Mouse (Mus musculus) thymus, adult 2 months (tissue): Measurements from ENCODE around the gene Usp37.

Experiments used
- CTCF ChIP-seq: fragments of 200-500 bp; IDR thresholded peaks from 2 replicates; pipeline ENCODE4 v1.5.1; 2012; ENCODE audit warnings: mild to moderate bottlenecking, control low read depth, low read length, moderate library complexity, borderline replicate concordance; ENCODE audit not compliant: control insufficient read depth, poor library complexity, insufficient read depth; ENCODE audit errors: extremely low read depth
- POLR2A ChIP-seq: fragments of 200-500 bp; IDR thresholded peaks from 2 replicates; pipeline ENCODE4 v1.6.1; 2012; ENCODE audit warnings: mild to moderate bottlenecking, low read length, control low read depth, moderate library complexity; ENCODE audit not compliant: control insufficient read depth, poor library complexity, insufficient read depth; ENCODE audit errors: extremely low read depth

GRCm38 (mm10) chr1:74386363-74386713 lies 157.7 kb downstream of the Usp37 start:
- no peak for TF ChIP-seq POLR2A
- TF ChIP-seq CTCF, result no peak
